Mouse (Mus musculus) gastrocnemius, adult 8-10 months (tissue): ENCODE data around the gene Gm37419. TPM values are rescaled to one million over a fixed set of nuclear protein-coding genes. Genes with fewer than 3 reads are reported as not detected.

Source experiments
- DNase-seq, 2 experiments: peaks; one replicate each; pipeline ENCODE4 v3.0.0; 2022; ENCODE audit warnings: low spot score in 2 of 2
- total RNA-seq, 4 experiments: library from RNA; stranded (reverse); gene quantifications; 2 replicates each; pipeline ENCODE4 v1.2.4; 2022

The Gm37419 gene
- total RNA-seq, 4 experiments from 2014 or later, result not detected

GRCm38 (mm10) chr16:23979446-23979845 is 8.8 kb upstream of the Gm37419 start:
- DNase-seq, result peak; percentile 71 to 76

- no peak for DNase-seq
Observed at GRCm38 (mm10) chr16:23980201-23980870, 7.9 kb upstream of the Gm37419 start.

GRCm38 (mm10) chr16:23980991-23981720 is 7.1 kb upstream of the Gm37419 start:
- no peak for DNase-seq

- DNase-seq, result peak; percentile 83
Observed at GRCm38 (mm10) chr16:23981925-23982851, 6.1 kb upstream of the Gm37419 start.

GRCm38 (mm10) chr16:23982891-23983588 is 5.2 kb upstream of the Gm37419 start:
- DNase-seq, result peak; percentile 68 to 79

GRCm38 (mm10) chr16:23984183-23984582 is 4.1 kb upstream of the Gm37419 start:
- DNase-seq, result peak; percentile 91 to 92

- peak; percentile 55 to 56 for DNase-seq
Observed at GRCm38 (mm10) chr16:23984760-23985466, 3.4 kb upstream of the Gm37419 start.

- no peak for DNase-seq
Observed at GRCm38 (mm10) chr16:23985467-23985861, 2.8 kb upstream of the Gm37419 start.

- DNase-seq, result peak; percentile 34 to 51
Observed at GRCm38 (mm10) chr16:23986176-23986575, 2.1 kb upstream of the Gm37419 start.

GRCm38 (mm10) chr16:23986871-23987270 is 1.4 kb upstream of the Gm37419 start:
- no peak for DNase-seq

- peak in 1 of 2 experiments; percentile 49 for DNase-seq
Observed at GRCm38 (mm10) chr16:23987341-23988156, 733 bp upstream of the Gm37419 start.

GRCm38 (mm10) chr16:23988157-23988465 is 171 bp upstream of the Gm37419 start:
- no peak for DNase-seq

- peak in 1 of 2 experiments; percentile 61 for DNase-seq
Observed at GRCm38 (mm10) chr16:23989209-23990160, 1.2 kb downstream of the Gm37419 start.

GRCm38 (mm10) chr16:23990161-23990970 is 2.1 kb downstream of the Gm37419 start:
- no peak for DNase-seq

- DNase-seq, result peak; percentile 89 to 93
Observed at GRCm38 (mm10) chr16:23991170-23991569, 2.9 kb downstream of the Gm37419 start.

- no peak for DNase-seq
Observed at GRCm38 (mm10) chr16:23991846-23992580, 3.7 kb downstream of the Gm37419 start.
